Mouse (Mus musculus) myocyte (in vitro differentiated cells): Measurements from ENCODE around the gene Plod2.

ENCODE experiments used
- MYOD1 ChIP-seq, 3 experiments: IDR thresholded peaks; one replicate each; pipeline ENCODE4 v1.6.1; 2011; ENCODE audit warnings: control low read depth in 2 of 3, low read depth in 2 of 3, mild to moderate bottlenecking in 2 of 3, moderate library complexity in 1 of 3; ENCODE audit not compliant: insufficient read length in 2 of 3, control insufficient read depth in 1 of 3
- MYOG ChIP-seq, 3 experiments: IDR thresholded peaks; one replicate each; pipeline ENCODE4 v1.6.1; 2011; ENCODE audit warnings: control low read depth in 2 of 3, low read depth in 2 of 3, mild to moderate bottlenecking in 2 of 3; ENCODE audit not compliant: insufficient read length in 2 of 3, control insufficient read depth in 1 of 3, insufficient read depth in 1 of 3
- POLR2A ChIP-seq: IDR thresholded peaks from one replicate; pipeline ENCODE4 v1.6.1; 2011; ENCODE audit warnings: low read depth, mild to moderate bottlenecking, control low read depth, moderate library complexity; ENCODE audit not compliant: insufficient read length
- TCF12 ChIP-seq: IDR thresholded peaks from one replicate; pipeline ENCODE4 v1.6.1; 2011; ENCODE audit warnings: mild to moderate bottlenecking, control low read depth; ENCODE audit not compliant: poor library complexity, insufficient read depth, severe bottlenecking
- TCF3 ChIP-seq: IDR thresholded peaks from one replicate; pipeline ENCODE4 v1.6.1; 2011; ENCODE audit warnings: low read depth, control low read depth; ENCODE audit not compliant: insufficient read length
- USF1 ChIP-seq: IDR thresholded peaks from one replicate; pipeline ENCODE4 v1.6.1; 2011; ENCODE audit warnings: low read depth, mild to moderate bottlenecking, control low read depth, moderate library complexity

GRCm38 (mm10) chr9:92555006-92555958, 13.3 kb downstream of the Plod2 start:
- TF ChIP-seq MYOG (IDR thresholded peaks at IDR 0.05; ENCODE audit: control insufficient read depth in 1 of 3, insufficient read depth in 1 of 3, insufficient read length in 2 of 3, low read depth in 2 of 3): no peak
- no peak for TF ChIP-seq MYOD1 (IDR thresholded peaks at IDR 0.05; ENCODE audit: control insufficient read depth in 1 of 3, insufficient read length in 2 of 3, low read depth in 2 of 3)
- no peak for TF ChIP-seq POLR2A
- no peak for TF ChIP-seq USF1
- TF ChIP-seq TCF3: no peak
- no peak for TF ChIP-seq TCF12
